In genomic region chr10:76903099-76903498, GRCm38 (mm10) we compare ENCODE assay signal across 10 mouse cellular contexts. TPM values are rescaled to one million over a fixed set of nuclear protein-coding genes. Genes with fewer than 3 reads are reported as not detected.
DNase-seq lines count a peak whose midpoint lies in the region; ATAC-seq lines count a peak whose summit lies in the region.
"Had no signal": no experiment of that assay in that cellular context is flagged by ENCODE, and none has a peak within 500 bp of the region (broad histone marks: within the 10 kb centered on the region; RNA-seq: fewer than 3 reads in every experiment).

No protein-coding gene starts in this region.

- peaks cover 48% of the 10 kb centered on the region for H3K4me1 ChIP-seq in neural tube, embryonic 13.5 days (replicated peaks)
- peaks cover 15% of the 10 kb centered on the region; the same call in 1 of the 2 replicates for H3K4me1 ChIP-seq in hindbrain, embryonic 14.5 days (replicated peaks; ENCODE audit: control insufficient read depth, insufficient read depth, low read length)
- peaks cover 35% of the 10 kb centered on the region for H3K4me1 ChIP-seq in stomach, embryonic 16.5 days (ENCODE audit: control insufficient read depth, insufficient read depth, low read length)

- 90% methylated on average over 3 of the region's 3 CpGs for WGBS in neural tube, embryonic 13.5 days
- WGBS in hindbrain, embryonic 14.5 days: 86% methylated on average over 3 of the region's 3 CpGs
- 40% methylated on average over 3 of the region's 3 CpGs for WGBS in stomach, embryonic 16.5 days

- intact Hi-C loops in gastrocnemius, postnatal 14 days (cut with DNase I; ENCODE audit: low total_unique reads): no loop called here

- peak; percentile 24 for DNase-seq in gastrocnemius, postnatal 14 days
- DNase-seq in gastrocnemius, adult 8-10 months (ENCODE audit: low spot score in 2 of 2): no peak
- DNase-seq in neural tube, embryonic 10.5 days (ENCODE audit: extremely low spot score, low spot score): no peak
- DNase-seq in hindbrain, embryonic 14.5 days (ENCODE audit: low spot score): no peak
- DNase-seq in spleen, postnatal 4 days (ENCODE audit: low spot score in 2 of 2): no peak
- DNase-seq in embryo, embryonic 11 days: no peak

- no peak for ATAC-seq in neural tube, embryonic 13.5 days (ENCODE audit: low read depth)
- no peak for ATAC-seq in hindbrain, embryonic 14.5 days (ENCODE audit: low FRiP score)
- ATAC-seq in stomach, embryonic 16.5 days (ENCODE audit: insufficient read depth, low FRiP score): peak; percentile 59; the same call in 1 of the 2 replicates

- H3K36me3 ChIP-seq in neural tube, embryonic 13.5 days: no peaks in the 10 kb centered on the region
- no peaks in the 10 kb centered on the region for H3K36me3 ChIP-seq in hindbrain, embryonic 14.5 days (replicated peaks; ENCODE audit: control insufficient read depth, insufficient read depth)
- no peaks in the 10 kb centered on the region for H3K36me3 ChIP-seq in stomach, embryonic 16.5 days (ENCODE audit: control insufficient read depth, insufficient read depth, low read length)
- H3K36me3 ChIP-seq: heart, embryonic 15.5 days; liver, embryonic 15.5 days had no signal

- 0 out of 2 replicates have a peak overlapping the region, but pooled peaks have one; percentile 31 for H3K9ac ChIP-seq in neural tube, embryonic 13.5 days
- H3K9ac ChIP-seq in hindbrain, embryonic 14.5 days: no peak overlapping the region
- H3K9ac ChIP-seq in stomach, embryonic 16.5 days (ENCODE audit: low read length): no peak overlapping the region
- H3K9ac ChIP-seq: heart, embryonic 15.5 days; liver, embryonic 15.5 days had no signal

- no peaks in the 10 kb centered on the region for H3K9me3 ChIP-seq in neural tube, embryonic 13.5 days
- no peaks in the 10 kb centered on the region for H3K9me3 ChIP-seq in hindbrain, embryonic 14.5 days (ENCODE audit: control insufficient read depth, low read length)
- H3K9me3 ChIP-seq in stomach, embryonic 16.5 days (replicated peaks; ENCODE audit: control insufficient read depth, low read length): no peaks in the 10 kb centered on the region
- H3K9me3 ChIP-seq: heart, embryonic 15.5 days; liver, embryonic 15.5 days had no signal

- peak overlapping the region; percentile 80 for H3K27ac ChIP-seq in neural tube, embryonic 13.5 days (replicated peaks)
- peak overlapping the region; percentile 59; the same call in 1 of the 2 replicates for H3K27ac ChIP-seq in hindbrain, embryonic 14.5 days
- H3K27ac ChIP-seq in stomach, embryonic 16.5 days (ENCODE audit: low read length): peak overlapping the region; percentile 60
- H3K27ac ChIP-seq: heart, embryonic 15.5 days; liver, embryonic 15.5 days had no signal

- no peaks in the 10 kb centered on the region for H3K27me3 ChIP-seq in neural tube, embryonic 13.5 days
- no peaks in the 10 kb centered on the region for H3K27me3 ChIP-seq in hindbrain, embryonic 14.5 days (ENCODE audit: control insufficient read depth, insufficient read depth, low read length)
- H3K27me3 ChIP-seq in stomach, embryonic 16.5 days (ENCODE audit: control insufficient read depth, insufficient read depth, low read length): no peaks in the 10 kb centered on the region
- H3K27me3 ChIP-seq: heart, embryonic 15.5 days; liver, embryonic 15.5 days had no signal

- no peak overlapping the region; the same call in 1 of the 2 replicates for H3K4me2 ChIP-seq in neural tube, embryonic 13.5 days
- no peak overlapping the region for H3K4me2 ChIP-seq in hindbrain, embryonic 14.5 days (replicated peaks)
- no peak overlapping the region for H3K4me2 ChIP-seq in stomach, embryonic 16.5 days (ENCODE audit: low read depth, low read length)
- H3K4me2 ChIP-seq: heart, embryonic 15.5 days; liver, embryonic 15.5 days had no signal

- H3K4me3 ChIP-seq in neural tube, embryonic 13.5 days: no peak overlapping the region
- no peak overlapping the region for H3K4me3 ChIP-seq in hindbrain, embryonic 14.5 days (replicated peaks; ENCODE audit: low read length)
- no peak overlapping the region for H3K4me3 ChIP-seq in stomach, embryonic 16.5 days (replicated peaks; ENCODE audit: low read length)
- H3K4me3 ChIP-seq: heart, embryonic 15.5 days; liver, embryonic 15.5 days had no signal

RNA-seq across cellular contexts. Expression of gene Pcbp3, which starts 58.6 kb away (rescaled TPM):
- total RNA-seq in gastrocnemius, postnatal 14 days (2021): 1 to 10 TPM; 3.7 to 5.1 TPM
- 1 to 10 TPM; 1.3 to 3.6 (median 1.7) TPM for total RNA-seq in gastrocnemius, adult 8-10 months (2022)
- polyA plus RNA-seq in neural tube, embryonic 13.5 days (2015; fragmentation: Nextera tagmentation; extraction: Ambion mirVana): 118 and 146 TPM in 2 replicates
- 45.2 and 45.3 TPM in 2 replicates for polyA plus RNA-seq in hindbrain, embryonic 14.5 days (2014; fragmentation: Nextera tagmentation; extraction: Ambion mirVana)
- 37.3 and 41.8 TPM in 2 replicates for polyA plus RNA-seq in stomach, embryonic 16.5 days (2015; fragmentation: Nextera tagmentation; extraction: Ambion mirVana)
